Mouse (Mus musculus): Measurements from ENCODE around the gene Cobll1. TPM values are rescaled to one million over a fixed set of nuclear protein-coding genes. Genes with fewer than 3 reads are reported as not detected.

Cobll1 gene
- polyA plus RNA-seq, 1 experiment from 2014 or later = 3.0 TPM

- no peak for ATAC-seq (ENCODE audit: low FRiP score, low read depth)
- H3K4me2 ChIP-seq (replicated peaks) = no peak overlapping the region
Observed at GRCm38 (mm10) chr2:65126141-65126783, 112.9 kb downstream of the Cobll1 start.

DNA sequence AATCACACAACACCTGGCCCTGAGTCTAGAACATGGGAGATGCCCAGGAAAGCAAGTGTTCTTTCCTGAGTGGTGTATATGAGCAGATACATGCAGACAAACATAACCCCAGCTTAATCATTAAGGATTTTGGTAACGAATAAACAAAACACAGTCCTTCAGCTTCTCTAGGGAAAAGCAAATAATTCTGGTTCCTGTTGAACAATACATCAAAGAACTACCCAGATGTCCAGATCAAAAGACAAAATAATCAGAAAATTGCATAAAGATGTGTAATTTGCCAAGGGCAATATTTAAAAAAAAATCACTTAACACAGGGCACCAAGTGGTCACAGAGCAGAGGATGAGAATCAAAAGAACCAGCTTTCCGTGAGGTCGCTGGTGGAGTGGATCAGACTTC is 115.5 kb downstream of the Cobll1 start:
- Histone ChIP-seq H3K27me3 (no peaks in the 10 kb centered on the region), H3K4me1 (peaks cover 14% of the 10 kb centered on the region), H3K36me3 (no peaks in the 10 kb centered on the region), H3K27ac (no peak overlapping the region), H3K4me2 (replicated peaks) (no peak overlapping the region), H3K9ac (no peak overlapping the region), H3K9me3 (no peaks in the 10 kb centered on the region), H3K4me3 (no peak overlapping the region)
- WGBS = 63% methylated on average over 3 of the region's 3 CpGs
- ATAC-seq (ENCODE audit: low FRiP score, low read depth) = no peak

More at GRCm38 (mm10) chr2:65126141-65126783, 112.9 kb downstream of the Cobll1 start:
- Histone ChIP-seq H3K9ac (no peak overlapping the region), H3K4me1 (no peaks in the 10 kb centered on the region), H3K4me3 (no peak overlapping the region), H3K27ac (no peak overlapping the region), H3K9me3 (0 out of 2 replicates have a peak, but pooled peaks cover 4% of the 10 kb centered on the region), H3K36me3 (no peaks in the 10 kb centered on the region), H3K27me3 (no peaks in the 10 kb centered on the region)
- WGBS = 74% methylated on average over 12 of the region's 12 CpGs

DNA sequence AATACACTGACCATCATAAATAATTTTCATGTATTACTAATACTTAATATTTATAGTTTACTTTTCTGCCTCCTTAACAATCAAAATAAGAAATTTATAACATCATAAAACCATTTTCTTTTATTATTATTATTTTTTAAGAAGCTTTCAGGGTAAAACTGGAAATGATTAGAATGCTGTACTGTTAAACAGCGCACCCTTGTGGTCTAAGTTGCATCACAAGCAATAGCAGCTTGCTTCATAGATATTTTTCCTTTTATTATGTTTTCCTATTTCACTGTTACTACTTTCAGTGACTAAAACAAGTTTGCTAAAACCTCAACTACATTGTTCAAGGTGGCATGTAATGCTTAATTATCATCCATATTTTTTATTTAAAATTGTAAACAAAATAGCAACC is 117.8 kb downstream of the Cobll1 start:
- Histone ChIP-seq H3K4me3 (no peak overlapping the region), H3K27me3 (no peaks in the 10 kb centered on the region), H3K9ac (no peak overlapping the region), H3K36me3 (no peaks in the 10 kb centered on the region), H3K27ac (no peak overlapping the region), H3K9me3 (no peaks in the 10 kb centered on the region), H3K4me2 (replicated peaks) (no peak overlapping the region), H3K4me1 (peaks cover 14% of the 10 kb centered on the region)
- 9% methylated on average over 1 of the region's 1 CpGs for WGBS
- no peak for ATAC-seq (ENCODE audit: low FRiP score, low read depth)

- Histone ChIP-seq H3K27ac (no peak overlapping the region), H3K4me2 (replicated peaks) (no peak overlapping the region), H3K4me3 (no peak overlapping the region), H3K27me3 (no peaks in the 10 kb centered on the region), H3K36me3 (no peaks in the 10 kb centered on the region), H3K4me1 (peaks cover 14% of the 10 kb centered on the region), H3K9me3 (no peaks in the 10 kb centered on the region), H3K9ac (no peak overlapping the region)
- WGBS = 74% methylated on average over 3 of the region's 3 CpGs
- no peak for ATAC-seq (ENCODE audit: low FRiP score, low read depth)
Observed at GRCm38 (mm10) chr2:65121012-65121411, 118.2 kb downstream of the Cobll1 start.

- ATAC-seq (ENCODE audit: low FRiP score, low read depth) = no peak; the same call in 1 of the 2 replicates
- 19% methylated on average over 2 of the region's 2 CpGs for WGBS
- peaks cover 14% of the 10 kb centered on the region for H3K4me1 ChIP-seq
Observed at GRCm38 (mm10) chr2:65120112-65120511, 119.1 kb downstream of the Cobll1 start.

GRCm38 (mm10) chr2:65119667-65120066 is 119.5 kb downstream of the Cobll1 start:
- H3K27ac ChIP-seq = no peak overlapping the region
- H3K27me3 ChIP-seq = no peaks in the 10 kb centered on the region
- H3K4me2 ChIP-seq (replicated peaks) = no peak overlapping the region
- H3K9me3 ChIP-seq = no peaks in the 10 kb centered on the region
- H3K36me3 ChIP-seq = no peaks in the 10 kb centered on the region
- H3K9ac ChIP-seq = no peak overlapping the region
- H3K4me3 ChIP-seq = no peak overlapping the region
- WGBS = 40% methylated on average over 8 of the region's 8 CpGs
- peaks cover 14% of the 10 kb centered on the region for H3K4me1 ChIP-seq
- ATAC-seq (ENCODE audit: low FRiP score, low read depth) = peak; percentile 79; the same call in 1 of the 2 replicates

More at GRCm38 (mm10) chr2:65120112-65120511, 119.1 kb downstream of the Cobll1 start:
- Histone ChIP-seq H3K4me2 (replicated peaks) (no peak overlapping the region), H3K27ac (no peak overlapping the region), H3K9ac (no peak overlapping the region), H3K27me3 (no peaks in the 10 kb centered on the region), H3K4me3 (no peak overlapping the region), H3K9me3 (no peaks in the 10 kb centered on the region), H3K36me3 (no peaks in the 10 kb centered on the region)

GRCm38 (mm10) chr2:65119076-65119475 is 120.1 kb downstream of the Cobll1 start:
- no peak for ATAC-seq (ENCODE audit: low FRiP score, low read depth)
- Histone ChIP-seq H3K9ac (no peak overlapping the region), H3K27me3 (no peaks in the 10 kb centered on the region), H3K4me2 (replicated peaks) (no peak overlapping the region), H3K4me3 (no peak overlapping the region), H3K36me3 (no peaks in the 10 kb centered on the region), H3K9me3 (no peaks in the 10 kb centered on the region), H3K4me1 (peaks cover 14% of the 10 kb centered on the region), H3K27ac (no peak overlapping the region)
- 92% methylated on average over 2 of the region's 2 CpGs for WGBS

DNA sequence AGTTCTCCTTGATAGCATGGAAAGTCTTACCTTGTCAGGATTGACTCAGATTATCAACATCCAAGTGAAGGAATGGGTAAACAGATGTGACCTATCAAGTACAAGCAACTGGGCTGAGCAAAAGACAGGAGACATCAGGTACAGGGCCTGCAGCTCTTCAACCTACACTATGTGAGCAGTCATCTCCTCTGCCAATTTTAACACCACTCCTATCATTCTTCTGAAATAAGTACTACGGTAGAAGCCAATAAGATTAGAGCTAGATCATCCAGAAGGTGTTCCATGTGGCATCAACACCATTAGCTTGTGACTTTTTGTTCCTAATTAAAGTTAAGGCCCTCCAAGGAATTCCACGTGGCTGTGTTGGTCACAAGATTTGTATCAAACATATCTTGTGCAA is 121.3 kb downstream of the Cobll1 start:
- H3K36me3 ChIP-seq = no peaks in the 10 kb centered on the region
- no peaks in the 10 kb centered on the region for H3K9me3 ChIP-seq
- no peak overlapping the region for H3K27ac ChIP-seq
- peaks cover 14% of the 10 kb centered on the region for H3K4me1 ChIP-seq
- no peak overlapping the region for H3K9ac ChIP-seq
- H3K4me3 ChIP-seq = no peak overlapping the region
- no peaks in the 10 kb centered on the region for H3K27me3 ChIP-seq
- no peak overlapping the region for H3K4me2 ChIP-seq (replicated peaks)
- 80% methylated on average over 2 of the region's 2 CpGs for WGBS
- no peak for ATAC-seq (ENCODE audit: low FRiP score, low read depth)

DNA sequence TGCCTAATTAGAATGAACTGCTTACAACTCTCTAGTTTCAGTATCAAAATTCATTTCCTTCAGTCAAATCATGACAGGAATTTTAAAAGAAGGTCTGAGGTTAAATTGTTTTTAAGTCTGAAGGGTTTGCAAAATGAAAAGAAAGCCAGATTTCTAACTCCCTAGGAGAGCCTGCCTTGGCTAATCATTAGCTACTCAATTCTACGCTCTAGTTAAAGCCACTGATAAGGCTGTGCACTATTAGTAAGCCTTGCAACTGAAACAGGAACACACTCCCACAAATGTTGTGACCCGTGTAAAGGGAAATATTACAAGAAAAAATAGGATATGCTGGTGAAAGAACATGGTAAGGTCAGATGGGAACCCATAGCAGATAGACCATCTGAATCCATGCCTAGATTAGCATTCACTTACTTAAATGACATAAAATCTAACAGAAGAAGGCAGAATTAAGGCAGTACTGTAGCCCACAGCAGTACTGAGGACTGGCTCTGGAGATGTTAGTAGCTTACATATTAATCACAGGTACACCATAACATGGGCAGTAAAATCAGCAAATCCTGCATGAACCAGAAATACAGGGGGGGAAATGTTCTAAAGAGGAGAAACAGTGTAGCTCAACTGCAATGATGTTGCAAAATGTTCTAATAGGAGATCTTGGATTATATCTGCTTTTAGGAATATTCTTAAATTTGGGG is 122.6 kb downstream of the Cobll1 start:
- Histone ChIP-seq H3K27ac (no peak overlapping the region), H3K4me2 (replicated peaks) (no peak overlapping the region), H3K9ac (no peak overlapping the region), H3K9me3 (no peaks in the 10 kb centered on the region), H3K4me1 (peaks cover 14% of the 10 kb centered on the region), H3K36me3 (no peaks in the 10 kb centered on the region), H3K27me3 (no peaks in the 10 kb centered on the region), H3K4me3 (no peak overlapping the region)
- no peak for ATAC-seq (ENCODE audit: low FRiP score, low read depth)
- 78% methylated on average over 2 of the region's 2 CpGs for WGBS

GRCm38 (mm10) chr2:65113191-65113590 is 126.0 kb downstream of the Cobll1 start:
- H3K4me1 ChIP-seq = no peaks in the 10 kb centered on the region
- H3K36me3 ChIP-seq = no peaks in the 10 kb centered on the region
- no peak for ATAC-seq (ENCODE audit: low FRiP score, low read depth)
- H3K9ac ChIP-seq = no peak overlapping the region
- 85% methylated on average over 4 of the region's 4 CpGs for WGBS
- no peak overlapping the region for H3K27ac ChIP-seq
- H3K4me2 ChIP-seq (replicated peaks) = no peak overlapping the region
- no peaks in the 10 kb centered on the region for H3K27me3 ChIP-seq
- no peaks in the 10 kb centered on the region for H3K9me3 ChIP-seq
- no peak overlapping the region for H3K4me3 ChIP-seq

GRCm38 (mm10) chr2:65104569-65104968 is 134.6 kb downstream of the Cobll1 start:
- no peaks in the 10 kb centered on the region for H3K4me1 ChIP-seq
- WGBS = 76% methylated on average over 6 of the region's 6 CpGs
- no peak overlapping the region for H3K4me2 ChIP-seq (replicated peaks)
- no peak overlapping the region for H3K9ac ChIP-seq
- H3K9me3 ChIP-seq = no peaks in the 10 kb centered on the region
- no peaks in the 10 kb centered on the region for H3K27me3 ChIP-seq
- ATAC-seq (ENCODE audit: low FRiP score, low read depth) = no peak
- H3K4me3 ChIP-seq = no peak overlapping the region
- H3K27ac ChIP-seq = no peak overlapping the region
- no peaks in the 10 kb centered on the region for H3K36me3 ChIP-seq

DNA sequence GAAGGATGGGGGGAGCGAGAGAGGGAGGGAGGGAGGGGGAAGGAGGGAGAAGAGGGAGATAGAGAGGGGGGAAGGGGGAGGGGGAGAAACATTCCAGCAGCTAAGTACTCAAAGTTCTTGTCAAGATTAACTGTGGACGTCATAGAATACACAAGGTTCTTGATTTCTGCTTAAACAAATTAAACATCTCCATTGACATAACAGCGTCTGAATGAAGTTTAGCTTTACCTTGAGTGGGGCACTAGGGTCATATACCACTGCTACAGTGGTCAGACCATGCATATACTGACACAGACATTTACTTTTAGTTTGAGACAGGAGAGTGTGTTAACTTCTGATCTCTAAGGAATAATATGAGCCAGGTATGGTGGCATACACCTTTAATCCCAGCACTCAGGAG is 135.4 kb downstream of the Cobll1 start:
- Histone ChIP-seq H3K4me1 (no peaks in the 10 kb centered on the region), H3K9ac (no peak overlapping the region), H3K27ac (no peak overlapping the region), H3K36me3 (no peaks in the 10 kb centered on the region), H3K9me3 (no peaks in the 10 kb centered on the region), H3K4me3 (no peak overlapping the region), H3K4me2 (replicated peaks) (no peak overlapping the region), H3K27me3 (no peaks in the 10 kb centered on the region)
- 79% methylated on average over 3 of the region's 3 CpGs for WGBS
- no peak for ATAC-seq (ENCODE audit: low FRiP score, low read depth)

All from limb, embryonic 13.5 days (tissue).